Mouse (Mus musculus): ENCODE measurements around the gene Tuba1b. TPM values are rescaled to one million over a fixed set of nuclear protein-coding genes. Genes with fewer than 3 reads are reported as not detected.
A peak's percentile ranks its signal among the peaks of the same experiment; 100 is the strongest.

The Tuba1b gene
- total and polyA plus RNA-seq, 2 experiments = 49.9 to 183 TPM

DNA sequence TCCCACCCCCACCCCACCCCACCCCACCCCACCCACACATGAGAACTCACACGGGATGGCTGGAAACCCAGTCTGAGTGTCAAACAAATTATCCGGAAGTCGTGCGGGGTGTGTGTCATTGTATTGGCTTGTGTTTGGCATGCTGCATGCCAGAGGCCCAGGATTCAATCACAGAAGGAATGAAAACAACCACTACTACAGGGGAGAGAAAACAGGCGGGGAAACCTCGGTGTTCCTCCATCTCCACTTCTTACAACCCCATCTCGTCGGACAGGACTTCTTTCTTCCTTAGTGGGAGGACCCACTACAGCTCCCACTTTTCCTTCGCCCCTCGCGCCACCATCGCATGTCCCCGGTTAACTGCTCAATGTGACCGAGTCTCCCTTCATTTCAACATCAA lies 17.3 kb downstream of the Tuba1b start:
- peak; percentile 46 for DNase-seq (ENCODE audit: extremely low read depth, low read depth, low spot score)
- Histone ChIP-seq H3K4me1 (ENCODE audit: control insufficient read depth, insufficient read depth, low read length) (peaks cover 12% of the 10 kb centered on the region), H3K79me2 (ENCODE audit: control insufficient read depth, insufficient read depth, low read length) (peaks cover 9% of the 10 kb centered on the region; the same call in 1 of the 2 replicates), H3K36me3 (ENCODE audit: control insufficient read depth, insufficient read depth, low read length) (peaks cover 3% of the 10 kb centered on the region; the same call in 1 of the 2 replicates), H3K9ac (ENCODE audit: low read depth, low read length) (peak overlapping the region; percentile 90), H3K27ac (replicated peaks; ENCODE audit: insufficient read depth, low read depth, low read length) (peak overlapping the region; percentile 88), H3K4me3 (ENCODE audit: insufficient read depth, low read depth, low read length) (peak overlapping the region; percentile 87), H3K27me3 (ENCODE audit: control insufficient read depth, insufficient read depth, low read length) (no peaks in the 10 kb centered on the region)
- WGBS = 0% methylated on average over 14 of the region's 14 CpGs
- TF ChIP-seq CTCF (IDR thresholded peaks at IDR 0.05; ENCODE audit: low read depth, low read length) = no peak
- no peak for TF ChIP-seq POLR2A (IDR thresholded peaks at IDR 0.05; ENCODE audit: extremely low read depth, insufficient read depth, low read length)

DNA sequence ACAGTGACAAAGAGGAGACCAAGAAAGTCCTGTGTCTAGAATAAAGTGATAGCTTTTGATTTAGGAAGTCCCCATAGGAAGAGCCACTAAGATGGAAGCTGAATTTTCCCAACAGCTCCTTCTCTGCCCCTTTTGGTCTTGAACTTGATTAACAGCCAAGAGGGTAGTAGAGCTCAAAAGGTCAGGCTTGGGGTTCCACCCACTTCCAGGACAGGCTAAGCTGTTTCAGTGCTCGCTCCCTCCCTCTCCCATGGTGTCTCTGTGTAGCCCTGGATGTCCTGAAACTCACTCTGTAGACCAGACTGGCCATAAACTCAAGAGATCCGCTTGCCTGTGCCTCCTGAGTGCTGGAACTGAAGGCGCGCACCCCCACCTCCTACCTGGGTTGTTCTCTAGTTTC lies 18.3 kb downstream of the Tuba1b start:
- H3K9ac ChIP-seq (ENCODE audit: low read depth, low read length) = no peak overlapping the region
- DNase-seq (ENCODE audit: extremely low read depth, low read depth, low spot score) = peak; percentile 67
- 66% methylated on average over 4 of the region's 4 CpGs for WGBS
- no peaks in the 10 kb centered on the region for H3K27me3 ChIP-seq (ENCODE audit: control insufficient read depth, insufficient read depth, low read length)
- no peak overlapping the region for H3K4me3 ChIP-seq (ENCODE audit: insufficient read depth, low read depth, low read length)
- H3K36me3 ChIP-seq (ENCODE audit: control insufficient read depth, insufficient read depth, low read length) = peaks cover 5% of the 10 kb centered on the region; the same call in 1 of the 2 replicates
- H3K4me1 ChIP-seq (ENCODE audit: control insufficient read depth, insufficient read depth, low read length) = peaks cover 11% of the 10 kb centered on the region
- H3K27ac ChIP-seq (replicated peaks; ENCODE audit: insufficient read depth, low read depth, low read length) = no peak overlapping the region
- TF ChIP-seq CTCF (IDR thresholded peaks at IDR 0.05; ENCODE audit: low read depth, low read length) = no peak
- no peak for TF ChIP-seq POLR2A (IDR thresholded peaks at IDR 0.05; ENCODE audit: extremely low read depth, insufficient read depth, low read length)
- H3K79me2 ChIP-seq (ENCODE audit: control insufficient read depth, insufficient read depth, low read length) = peaks cover 9% of the 10 kb centered on the region; the same call in 1 of the 2 replicates

DNA sequence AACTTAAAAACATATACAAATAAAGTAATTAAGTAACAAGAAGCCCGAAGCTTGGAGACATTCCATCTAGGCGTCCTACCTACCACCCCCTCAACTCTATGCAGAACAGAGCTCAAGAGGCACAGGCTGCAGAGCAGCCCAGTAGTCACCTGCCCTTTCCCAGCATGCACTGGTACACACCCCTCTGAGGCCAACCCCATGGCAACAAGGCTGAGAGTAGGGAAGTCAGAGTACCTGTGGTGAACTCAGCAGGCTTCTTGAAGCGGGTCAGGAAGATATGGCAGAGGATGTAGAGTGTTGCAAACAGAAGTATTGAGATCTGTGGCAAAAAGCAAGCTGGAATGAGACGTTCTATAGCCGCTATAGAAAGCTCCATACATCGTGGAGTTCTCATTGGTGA lies 19.5 kb downstream of the Tuba1b start:
- Histone ChIP-seq H3K9ac (ENCODE audit: low read depth, low read length) (no peak overlapping the region), H3K27ac (replicated peaks; ENCODE audit: insufficient read depth, low read depth, low read length) (no peak overlapping the region), H3K36me3 (ENCODE audit: control insufficient read depth, insufficient read depth, low read length) (peaks cover 12% of the 10 kb centered on the region), H3K79me2 (ENCODE audit: control insufficient read depth, insufficient read depth, low read length) (peaks cover 9% of the 10 kb centered on the region; the same call in 1 of the 2 replicates), H3K4me1 (ENCODE audit: control insufficient read depth, insufficient read depth, low read length) (peaks cover 11% of the 10 kb centered on the region), H3K27me3 (ENCODE audit: control insufficient read depth, insufficient read depth, low read length) (no peaks in the 10 kb centered on the region), H3K4me3 (ENCODE audit: insufficient read depth, low read depth, low read length) (no peak overlapping the region)
- 98% methylated on average over 6 of the region's 6 CpGs for WGBS
- TF ChIP-seq CTCF (IDR thresholded peaks at IDR 0.05; ENCODE audit: low read depth, low read length) = no peak
- TF ChIP-seq POLR2A (IDR thresholded peaks at IDR 0.05; ENCODE audit: extremely low read depth, insufficient read depth, low read length) = no peak
- no peak for DNase-seq (ENCODE audit: extremely low read depth, low read depth, low spot score)

GRCm38 (mm10) chr15:98904692-98905091 lies 29.7 kb downstream of the Tuba1b start:
- Histone ChIP-seq H3K27ac (replicated peaks; ENCODE audit: insufficient read depth, low read depth, low read length) (no peak overlapping the region), H3K4me1 (ENCODE audit: control insufficient read depth, insufficient read depth, low read length) (no peaks in the 10 kb centered on the region), H3K4me3 (ENCODE audit: insufficient read depth, low read depth, low read length) (no peak overlapping the region), H3K9ac (ENCODE audit: low read depth, low read length) (no peak overlapping the region), H3K27me3 (ENCODE audit: control insufficient read depth, insufficient read depth, low read length) (no peaks in the 10 kb centered on the region), H3K79me2 (ENCODE audit: control insufficient read depth, insufficient read depth, low read length) (no peaks in the 10 kb centered on the region), H3K36me3 (ENCODE audit: control insufficient read depth, insufficient read depth, low read length) (peaks cover 4% of the 10 kb centered on the region; the same call in 1 of the 2 replicates)
- no peak for TF ChIP-seq POLR2A (IDR thresholded peaks at IDR 0.05; ENCODE audit: extremely low read depth, insufficient read depth, low read length)
- TF ChIP-seq CTCF (IDR thresholded peaks at IDR 0.05; ENCODE audit: low read depth, low read length) = peak; percentile 73
- WGBS = 51% methylated on average over 10 of the region's 10 CpGs
- DNase-seq (ENCODE audit: extremely low read depth, low read depth, low spot score) = no peak

- Histone ChIP-seq H3K4me1 (ENCODE audit: control insufficient read depth, insufficient read depth, low read length) (no peaks in the 10 kb centered on the region), H3K9ac (ENCODE audit: low read depth, low read length) (no peak overlapping the region), H3K4me3 (ENCODE audit: insufficient read depth, low read depth, low read length) (no peak overlapping the region), H3K36me3 (ENCODE audit: control insufficient read depth, insufficient read depth, low read length) (peaks cover 3% of the 10 kb centered on the region; the same call in 1 of the 2 replicates), H3K79me2 (ENCODE audit: control insufficient read depth, insufficient read depth, low read length) (no peaks in the 10 kb centered on the region), H3K27ac (replicated peaks; ENCODE audit: insufficient read depth, low read depth, low read length) (no peak overlapping the region), H3K27me3 (ENCODE audit: control insufficient read depth, insufficient read depth, low read length) (peaks cover under 1% of the 10 kb centered on the region; the same call in 1 of the 2 replicates)
- TF ChIP-seq POLR2A (IDR thresholded peaks at IDR 0.05; ENCODE audit: extremely low read depth, insufficient read depth, low read length) (no peak), CTCF (IDR thresholded peaks at IDR 0.05; ENCODE audit: low read depth, low read length) (no peak)
- 98% methylated on average over 2 of the region's 2 CpGs for WGBS
- no peak for DNase-seq (ENCODE audit: extremely low read depth, low read depth, low spot score)
Observed at GRCm38 (mm10) chr15:98902600-98902999, 31.8 kb downstream of the Tuba1b start.

DNA sequence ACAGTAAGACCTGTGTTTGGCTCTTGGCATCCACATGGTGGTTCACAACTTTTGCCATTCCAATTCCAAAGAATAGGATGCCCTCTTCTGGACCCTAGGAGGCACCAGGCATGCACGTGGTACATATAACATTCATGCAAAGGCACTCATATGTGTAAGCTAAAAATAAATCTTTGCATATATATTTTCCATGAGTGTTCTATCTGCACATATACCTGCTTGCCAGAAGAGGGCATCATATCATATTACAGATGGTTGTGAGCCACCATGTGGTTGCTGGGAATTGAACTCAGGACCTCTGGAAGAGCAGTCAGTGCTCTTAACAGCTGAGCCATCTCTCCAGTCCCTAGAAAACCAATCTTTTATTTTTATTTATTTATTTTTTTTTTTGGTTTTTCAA lies 32.8 kb downstream of the Tuba1b start:
- Histone ChIP-seq H3K36me3 (ENCODE audit: control insufficient read depth, insufficient read depth, low read length) (no peaks in the 10 kb centered on the region), H3K27ac (replicated peaks; ENCODE audit: insufficient read depth, low read depth, low read length) (no peak overlapping the region), H3K79me2 (ENCODE audit: control insufficient read depth, insufficient read depth, low read length) (no peaks in the 10 kb centered on the region), H3K4me1 (ENCODE audit: control insufficient read depth, insufficient read depth, low read length) (no peaks in the 10 kb centered on the region), H3K27me3 (ENCODE audit: control insufficient read depth, insufficient read depth, low read length) (peaks cover 7% of the 10 kb centered on the region; the same call in 1 of the 2 replicates), H3K4me3 (ENCODE audit: insufficient read depth, low read depth, low read length) (no peak overlapping the region), H3K9ac (ENCODE audit: low read depth, low read length) (no peak overlapping the region)
- TF ChIP-seq CTCF (IDR thresholded peaks at IDR 0.05; ENCODE audit: low read depth, low read length) = no peak
- no peak for TF ChIP-seq POLR2A (IDR thresholded peaks at IDR 0.05; ENCODE audit: extremely low read depth, insufficient read depth, low read length)
- no peak for DNase-seq (ENCODE audit: extremely low read depth, low read depth, low spot score)
- WGBS = 83% methylated on average over 1 of the region's 1 CpGs

Data from liver, adult 2 months (tissue).